Mouse (Mus musculus) brain, adult 2 months (tissue): ENCODE data around the gene Gm10696.
"Not testable (repeated sequence)": the region's sequence is repeated elsewhere in the genome, so short reads cannot be mapped to it uniquely, and the experiment has no call there.

Source experiments
- DNase-seq: peaks from one replicate; pipeline ENCODE4 v3.0.0; 2011; ENCODE audit warnings: low read depth, low spot score

Gm10696 gene

GRCm38 (mm10) chr3:94178093-94178492 is at the start of gene Gm10696:
Gene Gm10696, minus strand, starts transcription at chr3:94178193.
- DNase-seq = not testable (repeated sequence)

- not testable (repeated sequence) for DNase-seq
Observed at GRCm38 (mm10) chr3:94196414-94196813, 18.4 kb upstream of the Gm10696 start, which contains the start of gene Gm5286. Gene Gm5286, plus strand, starts transcription at chr3:94196714.

GRCm38 (mm10) chr3:94167351-94167750 is 10.6 kb downstream of the Gm10696 start:
- DNase-seq = not testable (repeated sequence)
